Mouse (Mus musculus): ENCODE results near the gene Atoh7. TPM values are rescaled to one million over a fixed set of nuclear protein-coding genes. Genes with fewer than 3 reads are reported as not detected.

The Atoh7 gene
- total RNA-seq, 2 experiments from 2014 or later, result not detected

DNA sequence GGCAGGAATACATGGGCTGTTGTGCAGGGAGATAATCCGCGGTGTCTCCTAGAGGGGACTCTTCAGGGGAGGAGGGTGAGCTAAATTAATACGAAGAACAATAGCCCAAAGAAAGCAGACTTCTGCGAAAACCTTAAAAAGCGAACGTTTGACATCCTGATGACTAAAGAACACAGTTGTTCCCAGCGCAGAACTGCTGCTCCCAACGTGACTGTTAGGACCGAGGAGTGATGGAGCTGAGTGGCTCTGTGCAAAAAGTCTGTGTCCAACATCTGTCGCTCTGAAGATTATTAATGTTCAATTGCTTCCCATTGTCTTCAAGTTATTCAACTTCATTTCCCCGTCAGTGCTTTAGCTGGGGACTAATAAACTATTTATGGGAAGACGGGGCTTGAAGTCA lies 1.3 kb upstream of the Atoh7 start:
- no peak for DNase-seq (ENCODE audit: low spot score in 2 of 2)

DNA sequence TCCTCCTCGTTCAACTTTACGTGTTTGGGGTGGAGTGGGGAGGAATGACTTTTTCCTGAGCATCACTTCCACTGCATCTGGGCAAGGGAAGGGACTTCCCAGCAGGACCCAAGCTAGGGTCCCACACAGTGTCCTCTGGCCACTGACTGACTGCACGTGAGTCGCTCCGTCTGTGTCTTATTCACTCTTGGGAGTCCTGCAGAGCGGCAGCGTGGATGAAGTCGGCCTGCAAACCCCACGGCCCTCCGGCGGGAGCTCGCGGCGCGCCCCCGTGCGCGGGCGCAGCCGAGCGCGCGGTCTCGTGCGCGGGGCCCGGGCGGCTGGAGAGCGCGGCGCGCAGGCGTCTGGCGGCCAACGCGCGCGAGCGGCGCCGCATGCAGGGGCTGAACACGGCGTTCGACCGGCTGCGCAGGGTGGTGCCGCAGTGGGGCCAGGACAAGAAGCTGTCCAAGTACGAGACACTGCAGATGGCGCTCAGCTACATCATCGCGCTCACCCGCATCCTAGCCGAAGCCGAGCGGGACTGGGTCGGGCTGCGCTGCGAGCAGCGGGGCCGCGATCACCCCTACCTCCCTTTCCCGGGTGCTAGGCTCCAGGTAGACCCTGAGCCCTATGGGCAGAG lies 601 bp downstream of the Atoh7 start:
- peak; percentile 28 to 32 for DNase-seq (ENCODE audit: low spot score in 2 of 2)

GRCm38 (mm10) chr10:63100657-63101056 lies 1.2 kb downstream of the Atoh7 start:
- no peak for DNase-seq (ENCODE audit: low spot score in 2 of 2)

DNA sequence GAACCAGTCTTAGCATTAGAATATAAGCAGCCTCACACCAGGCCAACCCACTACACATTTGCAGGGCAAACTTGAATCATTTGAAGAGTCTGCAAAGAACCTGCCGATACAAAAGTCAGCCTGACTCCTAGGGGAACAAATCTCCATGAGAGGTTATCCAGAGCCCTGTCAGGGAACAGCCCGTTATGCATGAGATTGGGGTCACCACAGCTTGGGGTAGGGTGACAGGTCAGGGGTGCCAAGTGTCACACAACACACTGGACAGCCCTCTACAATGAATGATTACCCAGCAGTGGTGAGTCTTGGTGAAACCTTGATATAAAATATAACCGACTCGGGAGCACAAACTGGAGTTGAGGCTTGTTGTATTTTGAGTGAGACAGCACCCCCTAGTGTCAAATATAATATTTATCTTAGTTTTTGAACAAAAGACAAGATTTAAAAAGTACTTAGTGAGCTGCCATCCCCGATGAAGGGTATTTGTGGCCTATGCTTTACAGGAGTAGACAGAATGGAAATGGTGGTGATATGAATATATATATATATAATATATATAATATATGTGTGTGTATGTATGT lies 13.7 kb downstream of the Atoh7 start:
- DNase-seq (ENCODE audit: low spot score in 2 of 2), result no peak

- no peak for DNase-seq (ENCODE audit: low spot score in 2 of 2)
These were observed 14.4 kb downstream of the Atoh7 start for GRCm38 (mm10) chr10:63113716-63114360.

DNA sequence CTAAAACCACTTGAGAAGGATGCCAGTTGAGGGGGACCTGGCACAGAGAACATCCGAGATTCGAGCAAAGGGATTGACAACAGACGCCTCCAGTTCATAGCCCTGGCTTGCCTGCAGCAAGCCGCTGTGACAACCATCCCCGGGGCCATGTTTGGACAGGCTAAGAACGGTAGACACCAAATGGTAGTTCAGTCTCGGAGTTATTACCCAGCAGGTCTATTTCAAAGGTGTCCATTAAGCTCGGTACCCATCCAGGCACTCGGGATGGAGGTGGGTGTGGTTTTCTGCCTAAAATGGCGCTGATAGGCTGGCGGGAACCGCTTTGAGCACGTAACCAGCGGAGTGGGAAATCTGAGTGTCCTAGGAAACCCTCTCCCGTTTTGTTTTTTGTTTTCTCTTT lies 16.4 kb downstream of the Atoh7 start:
- no peak for DNase-seq (ENCODE audit: low spot score in 2 of 2)

GRCm38 (mm10) chr10:63116376-63116775 lies 16.9 kb downstream of the Atoh7 start:
- DNase-seq (ENCODE audit: low spot score in 2 of 2), result no peak

DNA sequence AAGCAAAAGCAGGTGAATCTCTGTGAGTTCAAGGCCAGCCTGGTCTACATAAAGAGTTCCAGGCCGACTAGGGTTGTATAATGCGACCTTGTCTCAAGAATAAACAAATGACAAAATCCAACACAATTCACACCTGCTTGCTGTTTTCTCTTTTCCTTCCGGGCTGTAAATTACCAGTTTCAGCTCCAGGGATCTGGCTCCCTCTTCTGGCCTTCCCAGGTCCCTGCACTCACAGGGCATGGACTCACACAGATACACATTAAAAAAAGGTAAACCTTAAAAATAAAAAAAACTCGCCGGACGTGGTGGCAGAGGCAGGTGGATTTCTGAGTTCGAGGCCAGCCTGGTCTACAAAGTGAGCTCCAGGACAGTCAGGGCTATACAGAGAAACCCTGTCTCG lies 18.1 kb downstream of the Atoh7 start:
- no peak for DNase-seq (ENCODE audit: low spot score in 2 of 2)

- DNase-seq (ENCODE audit: low spot score in 2 of 2), result no peak
These were observed 20.5 kb downstream of the Atoh7 start for GRCm38 (mm10) chr10:63119916-63120315.

DNA sequence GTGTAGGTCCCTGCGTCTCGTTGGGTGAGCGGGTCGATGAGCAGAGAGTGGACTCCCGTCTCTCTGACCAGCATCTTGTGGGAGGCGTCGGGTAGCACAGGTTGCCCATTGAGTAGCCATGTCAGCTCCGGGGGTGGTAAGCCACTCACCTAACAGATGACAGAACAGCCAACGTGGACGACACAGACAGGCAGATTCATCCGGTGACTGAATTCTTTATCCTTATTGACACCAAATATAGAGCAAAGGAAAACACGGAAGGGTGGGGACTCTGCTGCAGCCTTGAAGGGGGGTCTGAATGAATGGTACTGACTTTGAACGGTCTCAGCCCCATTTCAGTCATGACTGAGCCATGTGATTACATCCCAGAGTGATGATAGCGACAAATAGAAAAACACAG lies 22.5 kb downstream of the Atoh7 start:
- no peak for DNase-seq (ENCODE audit: low spot score in 2 of 2)

GRCm38 (mm10) chr10:63122516-63122915 lies 23.1 kb downstream of the Atoh7 start:
- DNase-seq (ENCODE audit: low spot score in 2 of 2), result no peak

- DNase-seq (ENCODE audit: low spot score in 2 of 2), result no peak
These were observed 23.7 kb downstream of the Atoh7 start for GRCm38 (mm10) chr10:63123141-63123540.

DNA sequence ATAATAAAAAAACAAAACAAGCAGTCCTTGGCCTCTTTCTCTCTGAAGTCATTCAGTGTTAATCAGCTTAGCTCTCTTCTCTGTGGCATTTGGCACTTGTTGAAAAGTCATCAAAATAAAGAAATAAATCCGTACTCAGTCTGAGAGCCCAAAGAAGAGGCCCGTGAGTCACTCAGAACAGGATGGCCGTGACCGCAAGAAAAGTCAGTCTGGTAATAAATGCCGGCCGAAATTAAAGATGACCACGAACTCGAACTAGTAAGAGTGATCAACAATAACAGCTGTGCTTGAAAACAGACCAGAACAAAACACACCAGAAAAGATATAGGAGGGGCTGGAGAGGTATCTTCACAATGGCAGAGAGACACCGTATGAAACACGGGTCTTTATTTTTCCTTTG lies 24.6 kb downstream of the Atoh7 start:
- DNase-seq (ENCODE audit: low spot score in 2 of 2), result no peak

DNA sequence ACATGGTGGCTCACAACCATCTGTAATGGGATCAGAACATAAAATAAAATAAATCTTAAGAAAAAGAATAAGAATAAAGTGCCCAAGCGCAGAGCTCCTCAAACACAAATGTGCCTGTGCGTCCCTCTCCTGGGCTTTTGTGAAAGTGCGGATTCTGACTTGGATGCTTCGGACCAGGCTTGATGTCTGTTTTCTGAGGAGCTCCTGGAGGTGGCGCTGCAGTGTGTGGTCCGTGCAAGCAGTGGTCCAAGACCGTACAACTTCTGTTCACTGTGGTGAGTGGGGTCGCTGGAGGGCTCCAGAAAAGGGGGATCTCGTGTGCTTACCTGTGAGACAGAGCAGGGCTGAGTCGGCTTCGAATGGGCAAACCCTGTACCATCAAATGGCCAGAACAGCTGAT lies 25.9 kb downstream of the Atoh7 start:
- no peak for DNase-seq (ENCODE audit: low spot score in 2 of 2)

- no peak for DNase-seq (ENCODE audit: low spot score in 2 of 2)
These were observed 26.7 kb downstream of the Atoh7 start for GRCm38 (mm10) chr10:63126116-63126515.

DNA sequence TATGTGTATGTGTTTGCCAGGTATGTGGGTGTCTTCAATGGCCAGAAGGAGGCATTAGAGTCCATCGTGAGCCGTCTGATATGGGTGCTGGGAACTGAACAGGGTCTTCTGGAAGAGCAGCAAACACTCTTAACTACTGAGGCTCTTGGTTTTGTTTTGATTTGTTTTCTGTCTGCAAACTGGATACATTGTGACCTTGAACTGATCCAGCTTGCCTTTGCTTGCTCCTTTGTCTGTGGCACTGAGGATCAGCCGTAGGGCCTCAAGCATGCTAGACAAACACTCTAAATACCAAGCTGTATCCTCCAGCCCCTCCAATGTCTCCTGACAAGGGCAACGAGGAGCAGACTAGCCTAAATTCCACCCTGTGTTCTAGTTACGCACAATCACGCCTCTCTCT lies 27.7 kb downstream of the Atoh7 start:
- DNase-seq (ENCODE audit: low spot score in 2 of 2), result no peak

GRCm38 (mm10) chr10:63128256-63128655 lies 28.8 kb downstream of the Atoh7 start:
- DNase-seq (ENCODE audit: low spot score in 2 of 2), result no peak

DNA sequence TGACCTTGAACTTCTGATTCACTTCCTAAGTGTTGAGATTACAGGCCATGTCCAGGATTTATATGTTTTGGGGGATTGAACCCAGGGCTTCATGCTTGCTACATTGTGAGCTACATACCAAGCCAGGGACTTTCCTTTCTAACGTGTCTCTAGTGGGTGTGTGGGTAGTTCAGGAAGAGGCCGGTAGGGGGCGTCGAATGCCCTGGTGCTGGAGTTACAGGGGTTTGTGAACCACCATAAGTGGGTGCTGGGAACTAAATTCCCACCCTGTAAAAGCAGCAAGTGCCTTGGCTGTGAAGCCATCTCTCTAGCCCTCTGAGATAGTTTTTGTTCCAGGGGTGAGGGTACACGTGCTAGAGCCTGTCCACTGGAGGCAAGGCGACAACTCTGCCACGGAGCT lies 31.0 kb downstream of the Atoh7 start:
- no peak for DNase-seq (ENCODE audit: low spot score in 2 of 2)

DNA sequence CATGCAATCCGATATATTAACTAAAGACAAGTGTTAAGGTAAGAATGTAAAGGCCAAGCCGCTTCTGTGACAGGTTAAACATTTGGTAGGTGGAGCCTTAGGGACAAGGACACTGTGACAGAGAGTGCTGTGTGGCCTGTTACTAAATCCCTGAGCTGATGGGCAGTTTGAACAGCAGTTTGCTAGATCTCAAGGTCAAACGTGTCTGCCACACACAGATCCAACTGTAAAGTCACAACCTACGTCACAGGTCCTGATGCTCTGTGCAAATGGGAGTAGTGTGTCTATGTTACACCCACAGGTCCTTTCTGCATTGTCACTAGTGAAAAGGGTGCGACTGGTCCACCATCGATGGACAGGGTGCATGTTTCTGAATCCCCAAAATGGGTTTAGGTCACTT lies 32.9 kb downstream of the Atoh7 start:
- DNase-seq (ENCODE audit: low spot score in 2 of 2), result no peak

DNA sequence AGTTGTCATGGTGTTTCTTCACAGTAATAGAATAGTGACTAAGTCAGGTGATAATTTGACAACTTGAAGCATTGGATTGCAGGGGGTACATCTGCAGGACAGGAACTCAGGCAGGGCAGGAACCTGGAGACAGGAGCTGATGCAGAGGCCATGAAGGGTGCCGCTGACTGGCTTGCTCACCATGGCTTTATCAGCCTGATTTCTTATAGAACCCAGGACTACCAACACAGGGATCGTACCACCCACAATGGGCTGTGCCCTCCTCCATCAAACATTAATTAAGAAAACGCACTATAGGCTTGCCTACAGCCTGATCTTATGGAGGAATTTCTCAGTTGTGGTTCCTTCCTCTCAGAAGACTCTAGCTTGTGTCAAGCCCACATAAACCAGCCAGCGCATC lies 33.9 kb downstream of the Atoh7 start:
- no peak for DNase-seq (ENCODE audit: low spot score in 2 of 2)

GRCm38 (mm10) chr10:63135680-63136079 lies 36.2 kb downstream of the Atoh7 start:
- no peak for DNase-seq (ENCODE audit: low spot score in 2 of 2)

DNA sequence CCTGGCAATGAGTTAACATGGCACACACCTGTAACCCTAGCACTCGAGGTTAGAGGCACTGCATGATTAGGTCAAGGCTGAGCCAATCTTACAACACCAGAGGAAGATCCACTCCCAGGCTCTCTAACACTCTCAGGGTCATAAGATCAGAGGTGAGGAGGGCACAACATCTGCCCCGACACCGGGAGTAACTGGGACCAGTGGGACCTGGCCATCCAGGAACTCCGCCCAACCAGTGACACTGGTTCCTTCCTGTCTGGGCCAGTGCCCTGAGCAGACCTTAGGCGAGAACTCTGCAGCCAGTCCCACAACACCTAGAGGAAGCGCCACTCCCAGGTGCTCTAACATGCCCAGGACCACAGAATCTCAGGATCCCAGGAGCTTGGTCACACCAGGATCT lies 37.0 kb downstream of the Atoh7 start:
- no peak for DNase-seq (ENCODE audit: low spot score in 2 of 2)

DNA sequence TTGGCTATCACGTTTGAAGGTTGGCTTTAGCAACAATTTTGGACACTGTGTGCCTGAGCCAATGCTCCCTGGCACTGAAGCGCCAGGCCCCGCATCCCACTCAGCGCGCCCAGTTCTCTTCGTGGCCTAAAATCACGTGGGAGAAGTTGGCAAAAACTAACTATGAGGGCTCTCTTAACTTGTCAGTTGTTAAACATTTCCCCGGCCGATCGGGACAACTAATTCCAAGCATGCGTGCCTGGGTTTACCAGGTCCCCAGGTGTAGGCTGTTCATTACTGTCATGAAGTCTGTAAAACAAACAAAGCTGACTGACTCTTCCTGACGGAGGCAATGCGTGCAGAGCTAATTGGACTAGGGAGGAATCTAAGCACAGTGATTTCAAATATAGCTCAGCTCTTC lies 43.2 kb downstream of the Atoh7 start:
- DNase-seq (ENCODE audit: low spot score in 2 of 2), result no peak

All from adrenal gland, adult 18-20 months (tissue).